Mouse (Mus musculus) spleen, embryonic (tissue): ENCODE data around the gene Foxj2.

Experiments
- CTCF ChIA-PET: fragments of 350-600 bp; sonication (Branson Sonifier 250); formaldehyde crosslinking; loops from one replicate; lab custom pipeline; 2022; lab: Charles Lee

Gene Foxj2

GRCm38 (mm10) chr6:122819306-122820070 lies at the start of gene Foxj2:
TSS of gene Foxj2 (plus strand) at chr6:122819914.
- CTCF ChIA-PET = no interaction called here

DNA sequence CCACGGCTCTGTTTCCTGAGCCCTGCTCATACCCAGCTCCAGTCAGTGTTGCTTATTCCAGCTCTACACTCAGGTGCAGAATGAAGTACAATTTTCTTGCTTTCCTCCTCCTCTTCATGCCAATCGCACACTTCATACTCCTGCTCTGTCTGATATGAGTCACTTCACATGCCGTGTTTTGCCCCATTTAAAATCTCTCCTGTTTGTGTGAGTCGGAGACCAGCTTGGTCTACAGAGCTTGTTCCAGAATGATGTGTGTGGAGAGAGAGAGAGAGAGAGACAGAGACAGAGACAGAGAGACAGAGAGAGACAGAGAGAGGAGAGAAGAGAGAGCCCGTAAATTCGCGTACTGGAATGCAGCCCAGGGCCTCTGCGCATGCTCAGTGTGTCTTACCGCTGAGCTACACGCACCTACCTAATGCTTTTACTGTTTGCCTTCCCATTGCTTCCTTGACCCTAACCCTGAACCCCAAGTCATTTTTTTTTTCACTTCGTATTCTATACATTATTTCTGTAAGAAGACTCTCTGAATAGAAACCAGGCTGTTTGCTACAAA lies 48.9 kb upstream of the Foxj2 start:
- CTCF ChIA-PET = no interaction called here

DNA sequence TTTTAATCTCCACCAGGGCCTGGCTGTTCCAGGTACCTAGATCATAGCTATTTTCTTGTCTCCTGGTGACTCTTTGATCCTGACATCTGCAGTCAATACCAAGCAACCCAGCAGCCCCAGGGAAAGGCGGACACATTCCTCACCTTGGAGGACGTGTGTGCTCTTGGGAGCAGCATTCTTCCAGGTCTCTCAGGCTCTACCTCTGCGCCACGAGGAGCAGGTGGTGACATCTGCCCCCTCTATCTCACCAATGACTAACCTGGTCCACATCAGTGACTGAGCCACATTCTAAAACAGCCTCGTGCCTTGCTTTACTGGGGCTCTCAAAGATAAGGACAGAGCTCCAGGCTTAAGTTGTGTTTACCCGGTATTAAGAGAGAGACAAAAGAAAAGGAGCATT lies 47.0 kb upstream of the Foxj2 start:
- CTCF ChIA-PET = interaction anchor here (0.5 kb wide), 2 partner anchors 28 to 404 kb away, joined by 3 read pairs; no protein-coding TSS in a partner anchor

DNA sequence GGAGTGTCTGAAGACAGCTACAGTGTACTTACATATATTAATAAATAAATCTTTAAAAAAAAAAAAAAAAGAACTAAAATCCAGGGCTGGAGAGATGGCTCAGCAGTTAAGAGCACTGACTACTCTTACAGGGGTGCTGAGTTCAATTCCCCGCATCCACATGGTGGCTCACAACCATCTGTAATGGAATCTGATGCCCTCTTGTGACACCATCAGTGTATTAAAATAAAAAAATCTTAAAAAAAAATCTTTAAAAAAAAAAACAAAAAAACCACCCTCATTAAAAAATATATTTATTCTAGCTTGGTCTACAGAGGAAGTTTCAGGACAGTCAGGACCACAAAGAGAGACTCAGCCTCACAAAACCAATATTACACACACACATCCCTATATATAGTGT lies 45.4 kb upstream of the Foxj2 start:
- CTCF ChIA-PET = interaction anchor here (0.6 kb wide), 2 partner anchors 20 to 28 kb away, joined by 3 to 4 read pairs; no protein-coding TSS in a partner anchor

- CTCF ChIA-PET = no interaction called here
Observed at GRCm38 (mm10) chr6:122776040-122776439, 43.7 kb upstream of the Foxj2 start.

GRCm38 (mm10) chr6:122779916-122780315 lies 39.8 kb upstream of the Foxj2 start:
- CTCF ChIA-PET = no interaction called here

DNA sequence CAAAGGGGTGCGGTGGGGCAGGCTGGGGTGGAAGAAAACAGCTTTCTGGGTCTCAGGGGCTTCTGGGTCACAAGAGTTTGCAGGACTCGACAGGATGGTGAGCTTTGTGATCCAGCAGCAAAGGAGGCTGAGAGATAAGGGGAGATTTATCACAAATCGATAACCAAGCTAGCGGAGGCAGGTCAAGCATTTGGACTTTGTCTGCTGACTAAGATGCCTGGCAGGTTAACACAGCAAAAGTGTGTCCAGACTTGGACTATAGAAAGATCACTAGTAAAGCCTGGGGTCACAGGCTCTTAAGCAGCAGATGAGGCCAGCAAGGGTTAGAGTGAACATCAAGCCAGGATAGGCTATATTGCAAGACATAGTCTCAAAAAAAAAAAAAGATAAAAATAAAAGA lies 38.5 kb upstream of the Foxj2 start:
- CTCF ChIA-PET = interaction anchor here (0.5 kb wide), 1 partner anchor 20 kb away, joined by 3 read pairs; no protein-coding TSS in a partner anchor

- CTCF ChIA-PET = no interaction called here
Observed at GRCm38 (mm10) chr6:122782164-122782563, 37.5 kb upstream of the Foxj2 start.

- CTCF ChIA-PET = no interaction called here
Observed at GRCm38 (mm10) chr6:122784866-122785265, 34.8 kb upstream of the Foxj2 start.

DNA sequence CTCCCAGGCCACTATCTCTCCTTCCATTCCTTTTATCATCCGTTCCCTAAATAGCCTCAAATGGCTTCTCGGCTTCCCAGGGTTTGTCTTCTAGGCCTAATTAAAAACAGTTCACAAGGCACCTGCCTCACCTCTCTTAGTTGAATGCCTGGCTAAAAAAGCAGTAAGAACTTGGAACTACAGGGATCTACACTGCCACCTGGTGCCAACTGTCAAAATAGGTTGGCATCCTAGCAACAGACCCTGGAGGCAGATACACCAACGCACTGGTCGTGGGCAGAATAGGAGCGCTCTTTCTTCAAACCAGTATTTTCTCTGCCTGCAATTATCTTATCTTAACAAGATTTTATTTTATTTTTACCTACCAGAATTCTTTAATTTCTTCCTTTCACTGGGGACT lies 33.4 kb upstream of the Foxj2 start:
- CTCF ChIA-PET = interaction anchor here (0.7 to 0.8 kb wide), 2 partner anchors 43 to 127 kb away, joined by 3 read pairs; no protein-coding TSS in a partner anchor

DNA sequence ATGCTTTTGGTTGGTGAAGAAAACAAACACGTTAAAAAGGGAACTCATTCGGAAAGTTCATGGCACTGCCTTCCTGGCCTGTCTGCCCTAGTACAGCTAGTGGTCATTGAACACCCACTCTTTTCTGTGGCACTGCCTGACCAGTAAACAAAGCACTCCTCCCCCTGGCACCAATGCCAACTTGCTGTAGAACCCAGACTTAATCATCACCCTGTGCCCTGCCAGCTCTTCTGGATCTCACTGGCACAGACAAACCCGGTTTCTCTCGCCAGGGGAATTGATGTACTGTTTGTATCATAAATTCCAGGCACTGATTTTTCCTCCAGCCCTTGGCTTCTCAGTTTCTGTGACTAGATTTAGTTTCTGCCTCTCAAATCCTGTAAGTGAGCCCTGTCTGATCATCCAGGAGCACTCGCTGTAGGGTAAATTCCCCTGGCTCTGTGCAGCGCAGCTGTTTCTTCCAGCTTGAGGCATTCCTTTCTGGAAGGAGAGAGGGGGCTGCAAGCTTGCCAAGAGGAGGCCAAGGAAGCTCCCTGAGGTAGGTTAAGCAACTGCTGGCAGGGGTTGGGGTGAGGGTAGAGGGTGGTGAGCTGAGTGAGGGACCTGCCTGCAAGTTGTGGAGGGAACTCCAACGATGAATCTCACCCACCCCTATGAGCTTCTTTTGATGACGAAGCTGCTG lies 24.3 kb upstream of the Foxj2 start:
- CTCF ChIA-PET = no interaction called here

GRCm38 (mm10) chr6:122800640-122801300 lies 18.9 kb upstream of the Foxj2 start:
- CTCF ChIA-PET = interaction anchor here (0.6 kb wide), 1 partner anchor 28 kb away, joined by 3 read pairs; no protein-coding TSS in a partner anchor

DNA sequence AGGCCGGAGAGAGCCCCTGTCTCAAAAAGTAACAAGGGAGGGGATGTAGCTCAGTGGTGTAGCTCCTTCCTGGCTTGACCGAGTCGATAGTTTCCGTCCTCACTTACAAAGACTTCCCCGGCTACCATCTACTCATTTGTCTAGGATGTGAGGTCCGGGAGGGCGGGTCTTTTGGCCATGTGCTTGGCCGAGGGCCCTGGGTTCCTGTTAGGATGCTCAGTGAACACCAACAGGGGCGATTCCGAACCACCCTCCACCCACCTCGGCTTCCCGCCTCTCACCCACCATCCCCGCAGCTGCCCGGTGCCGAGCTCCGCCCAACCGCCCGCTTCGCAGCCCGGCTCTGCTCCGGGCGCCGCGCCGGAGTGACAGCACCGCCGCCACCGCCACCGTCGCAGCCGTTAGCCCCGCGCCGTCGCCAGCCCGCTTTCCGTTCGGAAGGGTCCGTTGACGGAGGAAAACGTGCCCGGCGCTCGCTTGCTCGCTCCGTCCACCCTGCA lies 18.4 kb upstream of the Foxj2 start, which contains the start of gene Slc2a3:
Slc2a3 (minus strand) TSS at position 340 of the 500 bp plus-strand sequence.
- CTCF ChIA-PET = no interaction called here

DNA sequence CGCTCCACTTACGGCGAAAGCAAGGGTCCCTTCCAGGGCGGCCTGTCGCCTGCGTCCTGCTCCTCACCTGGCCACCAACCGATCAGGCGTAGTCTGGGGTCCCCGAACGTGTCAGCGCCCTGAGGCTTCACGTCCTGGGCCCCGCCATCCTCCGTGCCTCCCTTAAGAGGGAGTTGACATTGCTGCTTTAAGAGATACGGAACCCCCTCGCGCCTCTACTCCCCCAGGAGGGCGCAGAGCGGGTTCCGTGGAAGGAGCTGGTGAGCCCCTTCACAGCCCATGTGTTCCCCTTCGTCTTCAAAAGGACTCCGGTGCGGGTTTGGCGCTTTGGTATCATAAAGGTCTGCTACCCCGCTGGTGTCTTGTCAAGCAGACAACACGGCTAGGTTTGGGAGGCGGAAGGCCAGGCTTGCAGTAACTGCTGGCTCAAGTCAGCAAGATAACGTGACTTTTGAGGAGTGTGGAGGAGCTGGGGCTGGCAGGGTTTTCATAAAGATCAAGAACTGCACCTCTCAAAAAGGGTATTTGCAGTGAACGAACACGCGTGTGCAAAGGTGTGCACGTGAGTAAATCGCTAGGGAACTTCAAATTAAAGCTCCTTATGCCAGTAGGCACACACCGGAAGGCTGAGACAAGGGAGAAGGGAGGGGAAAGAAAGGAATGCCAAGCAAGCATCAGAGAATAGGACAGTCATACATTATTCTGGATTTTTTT lies 17.8 kb upstream of the Foxj2 start:
- CTCF ChIA-PET = interaction anchor here (0.6 kb wide), 1 partner anchor 73 kb away, joined by 5 read pairs; no protein-coding TSS in a partner anchor

GRCm38 (mm10) chr6:122804418-122804817 lies 15.3 kb upstream of the Foxj2 start:
- CTCF ChIA-PET = interaction anchor here (2.0 kb wide), 1 partner anchor 30 kb away, joined by 4 read pairs; no protein-coding TSS in a partner anchor

- CTCF ChIA-PET = no interaction called here
Observed at GRCm38 (mm10) chr6:122810022-122810614, 9.6 kb upstream of the Foxj2 start.

DNA sequence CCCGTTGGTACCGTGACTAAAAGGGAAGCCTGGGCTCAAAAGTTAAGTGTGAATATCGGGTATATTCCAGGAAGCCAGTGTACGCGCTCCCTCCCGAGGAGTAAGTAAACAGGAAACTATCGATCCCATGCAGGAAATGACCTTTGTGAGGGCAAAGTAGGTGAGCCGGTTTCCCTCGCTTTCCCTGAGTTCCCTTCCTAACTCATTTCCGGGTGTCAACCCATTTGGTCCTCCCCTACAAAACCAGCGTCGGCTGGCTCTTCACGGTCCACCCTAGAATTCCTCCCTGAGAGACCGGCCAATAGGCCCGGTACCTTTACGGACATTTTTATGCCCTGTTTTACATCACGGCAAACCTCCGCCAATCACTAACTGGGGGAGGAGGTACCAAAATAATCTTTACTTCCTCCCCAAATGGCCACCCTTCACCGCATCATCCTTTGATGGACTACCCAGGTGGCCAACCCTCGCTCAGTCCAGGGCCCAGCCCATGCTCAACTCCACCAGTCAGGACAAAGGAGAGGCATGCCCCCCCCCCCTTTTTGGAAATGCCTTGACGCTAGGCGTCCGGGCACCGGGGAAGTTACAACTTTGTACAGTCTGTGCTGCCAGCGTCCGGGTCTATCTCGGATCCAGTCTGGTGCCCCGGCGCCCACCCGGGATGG lies 9.0 kb upstream of the Foxj2 start:
- CTCF ChIA-PET = no interaction called here

DNA sequence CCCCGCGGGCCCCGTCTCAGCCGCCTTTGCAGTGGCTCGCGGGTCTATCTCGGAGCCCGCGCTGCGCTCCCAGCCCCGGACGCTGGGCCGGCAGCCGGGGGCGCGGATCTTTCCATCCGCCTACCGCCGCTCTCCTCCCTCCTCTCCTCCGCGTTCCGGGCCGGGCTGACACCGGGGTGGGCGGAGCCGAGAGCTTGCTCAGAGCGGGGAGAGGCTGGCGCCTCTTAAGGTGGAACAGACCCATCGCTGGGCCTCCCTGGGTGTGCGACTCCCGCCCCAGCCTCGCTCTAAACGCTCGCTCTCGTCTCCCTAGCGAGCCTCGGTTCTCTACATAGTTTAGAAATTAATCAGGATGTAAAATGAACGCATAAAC lies 8.4 kb upstream of the Foxj2 start:
- CTCF ChIA-PET = no interaction called here

GRCm38 (mm10) chr6:122811771-122812600 lies 7.7 kb upstream of the Foxj2 start:
- CTCF ChIA-PET = interaction anchor here (0.6 kb wide), 1 partner anchor 524 kb away, joined by 8 read pairs; no protein-coding TSS in a partner anchor
